Mouse (Mus musculus) urinary bladder, postnatal 25 days (tissue): ENCODE measurements at regions not wholly inside any gene's neighbourhood (a gene's known extent, or its start where the extent isn't known, plus 50 kb on each side); places are given as distances from the start of the nearest gene placed in this dataset.
A peak's percentile ranks its signal among the peaks of the same experiment; 100 is the strongest.

Source experiments
- DNase-seq: peaks from one replicate; pipeline ENCODE4 v3.0.0; 2022; ENCODE audit warnings: low spot score

GRCm38 (mm10) chrX:99548284-99549019, 77.4 kb upstream of the Pja1 start:
- DNase-seq, result no peak

- DNase-seq, result no peak
These were observed 73.3 kb upstream of the Pja1 start for GRCm38 (mm10) chrX:99544410-99544809.

- no peak for DNase-seq
These were observed 70.8 kb upstream of the Pja1 start for GRCm38 (mm10) chrX:99541916-99542315.

GRCm38 (mm10) chrX:99540087-99540576, 69.1 kb upstream of the Pja1 start:
- no peak for DNase-seq

GRCm38 (mm10) chrX:99539684-99540083, 68.6 kb upstream of the Pja1 start:
- DNase-seq, result no peak

GRCm38 (mm10) chrX:99537814-99538213, 66.7 kb upstream of the Pja1 start:
- no peak for DNase-seq

- DNase-seq, result no peak
These were observed 63.8 kb upstream of the Pja1 start for GRCm38 (mm10) chrX:99534922-99535321.

GRCm38 (mm10) chrX:99531154-99531553, 60.1 kb upstream of the Pja1 start:
- no peak for DNase-seq

GRCm38 (mm10) chrX:99530511-99530910, 59.4 kb upstream of the Pja1 start:
- DNase-seq, result no peak

- DNase-seq, result no peak
These were observed 52.2 kb upstream of the Pja1 start for GRCm38 (mm10) chrX:99523306-99523705.

GRCm38 (mm10) chrX:99522830-99523229, 51.8 kb upstream of the Pja1 start:
- peak; percentile 69 for DNase-seq

GRCm38 (mm10) chrX:99522289-99522688, 51.2 kb upstream of the Pja1 start:
- DNase-seq, result no peak

GRCm38 (mm10) chrX:99521866-99522265, 50.8 kb upstream of the Pja1 start:
- DNase-seq, result no peak
